Mouse (Mus musculus) limb, embryonic 13.5 days (tissue): Measurements from ENCODE around the gene Gm20388. TPM values are rescaled to one million over a fixed set of nuclear protein-coding genes. Genes with fewer than 3 reads are reported as not detected.
A peak's percentile ranks its signal among the peaks of the same experiment; 100 is the strongest.

Source experiments
- ATAC-seq: fragments of 200-750 bp; cut with Nextera tagmentation; 2 replicates; pipeline ENCODE4 v1.8.0; 2017; ENCODE audit warnings: low read depth, moderate number of reproducible peaks, moderate TSS enrichment; ENCODE audit not compliant: low FRiP score
- H3K27ac ChIP-seq: fragments of 300-500 bp; sonication (generic); 2 replicates; pipeline ENCODE4 v1.5.1; 2015; ENCODE audit warnings: inconsistent platforms, mild to moderate bottlenecking, moderate library complexity
- H3K27me3 ChIP-seq: fragments of 300-500 bp; sonication (generic); 2 replicates; pipeline ENCODE4 v1.6.1; 2015; ENCODE audit warnings: mild to moderate bottlenecking, inconsistent platforms
- H3K36me3 ChIP-seq: fragments of 300-500 bp; sonication (generic); 2 replicates; pipeline ENCODE4 v1.6.1; 2015; ENCODE audit warnings: inconsistent platforms, mild to moderate bottlenecking, moderate library complexity
- H3K4me1 ChIP-seq: fragments of 300-500 bp; sonication (generic); 2 replicates; pipeline ENCODE4 v1.6.1; 2015; ENCODE audit warnings: inconsistent platforms
- H3K4me2 ChIP-seq: fragments of 300-500 bp; sonication (generic); replicated peaks from 2 replicates; pipeline ENCODE4 v1.6.1; 2015; ENCODE audit warnings: inconsistent platforms, mild to moderate bottlenecking, moderate library complexity
- H3K4me3 ChIP-seq: fragments of 300-500 bp; sonication (generic); 2 replicates; pipeline ENCODE4 v1.5.1; 2015; ENCODE audit warnings: moderate library complexity, mild to moderate bottlenecking, inconsistent platforms
- H3K9ac ChIP-seq: fragments of 300-500 bp; sonication (generic); 2 replicates; pipeline ENCODE4 v1.6.1; 2015; ENCODE audit warnings: mild to moderate bottlenecking, inconsistent platforms
- H3K9me3 ChIP-seq: fragments of 300-500 bp; sonication (generic); 2 replicates; pipeline ENCODE4 v1.6.1; 2016; ENCODE audit warnings: inconsistent platforms
- WGBS: fragments of 180-500 bp; shearing (Covaris S2); methylation state at CpG from one replicate; pipeline ENCODE4 v1.1.7; 2015; 5-methylcytosine and 5-hydroxymethylcytosine counted together
- polyA plus RNA-seq: library from polyadenylated mRNA; unstranded; fragments of >200 nt; fragmentation: Nextera tagmentation; extraction: Ambion mirVana; gene quantifications from 2 replicates; pipeline ENCODE4 v1.2.1, GENCODE M21; 2015

The Gm20388 gene
- polyA plus RNA-seq, 1 experiment from 2014 or later = 7.1 TPM

- H3K9me3 ChIP-seq = no peaks in the 10 kb centered on the region
- H3K4me2 ChIP-seq = no peak overlapping the region
- no peak overlapping the region for H3K4me3 ChIP-seq
- H3K27ac ChIP-seq = no peak overlapping the region
- no peak overlapping the region for H3K9ac ChIP-seq
- WGBS = 28% methylated on average over 4 of the region's 4 CpGs
- peaks cover 92% of the 10 kb centered on the region for H3K27me3 ChIP-seq
- no peak for ATAC-seq
- H3K36me3 ChIP-seq = no peaks in the 10 kb centered on the region
- H3K4me1 ChIP-seq = no peaks in the 10 kb centered on the region; the same call in 1 of the 2 replicates
These were observed 922.6 kb downstream of the Gm20388 start for GRCm38 (mm10) chr8:120833196-120833595.

DNA sequence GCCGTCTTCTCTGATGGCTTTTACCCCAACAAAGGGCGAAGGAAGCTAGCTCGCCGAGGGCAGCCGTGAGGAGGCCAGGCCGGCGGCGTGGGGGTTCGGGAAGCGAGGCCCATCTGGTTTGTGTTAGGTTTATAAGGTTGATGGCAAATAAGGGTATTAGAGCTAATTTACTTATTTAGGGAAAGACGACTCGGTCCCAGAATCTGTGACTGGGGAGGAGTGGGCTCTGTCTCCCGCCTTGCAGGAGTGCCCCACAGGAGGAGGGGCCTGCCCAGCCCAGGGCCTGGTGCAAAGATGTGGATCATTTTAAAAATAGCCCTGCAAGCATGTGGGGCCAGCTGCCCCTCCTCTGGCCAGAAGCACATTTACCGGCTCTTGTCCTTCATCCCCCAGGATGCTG is 928.4 kb downstream of the Gm20388 start:
- 17% methylated on average over 14 of the region's 14 CpGs for WGBS
- Histone ChIP-seq H3K9me3 (no peaks in the 10 kb centered on the region), H3K36me3 (no peaks in the 10 kb centered on the region), H3K4me1 (peaks cover 12% of the 10 kb centered on the region), H3K4me3 (no peak overlapping the region), H3K27me3 (peaks cover 78% of the 10 kb centered on the region), H3K9ac (no peak overlapping the region; the same call in 1 of the 2 replicates), H3K27ac (no peak overlapping the region), H3K4me2 (0 out of 2 replicates have a peak overlapping the region, but pooled peaks have one; percentile 4)
- ATAC-seq = no peak

- no peaks in the 10 kb centered on the region for H3K36me3 ChIP-seq
- no peaks in the 10 kb centered on the region for H3K9me3 ChIP-seq
- no peak overlapping the region for H3K9ac ChIP-seq
- ATAC-seq = no peak
- no peak overlapping the region for H3K27ac ChIP-seq
- H3K4me2 ChIP-seq = no peak overlapping the region
- peaks cover 53% of the 10 kb centered on the region for H3K27me3 ChIP-seq
- peaks cover 31% of the 10 kb centered on the region for H3K4me1 ChIP-seq
- H3K4me3 ChIP-seq = no peak overlapping the region
- WGBS = 30% methylated on average over 7 of the region's 7 CpGs
These were observed 932.4 kb downstream of the Gm20388 start for GRCm38 (mm10) chr8:120843084-120843483.

DNA sequence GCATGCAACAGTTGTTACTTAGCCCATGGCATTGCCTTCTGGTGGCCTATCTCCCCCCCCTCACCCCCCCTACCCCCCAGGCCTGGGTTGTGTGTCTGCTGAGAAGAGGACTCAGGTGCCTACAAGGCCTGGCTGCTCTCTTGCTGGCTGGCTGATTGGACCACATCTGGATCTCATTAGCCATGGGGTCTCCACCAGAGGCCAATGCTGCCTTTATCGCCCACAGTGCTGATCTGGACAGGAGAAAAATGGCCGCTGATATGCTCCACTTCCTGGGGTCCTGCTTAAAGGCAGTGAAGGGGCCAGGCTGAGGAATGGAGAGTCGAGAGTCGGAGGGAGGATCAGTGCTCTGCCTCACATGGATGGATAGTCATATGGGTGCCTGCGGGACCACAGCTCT is 935.4 kb downstream of the Gm20388 start:
- H3K9me3 ChIP-seq = no peaks in the 10 kb centered on the region
- no peaks in the 10 kb centered on the region for H3K36me3 ChIP-seq
- 13% methylated on average over 5 of the region's 5 CpGs for WGBS
- no peak for ATAC-seq
- peaks cover 44% of the 10 kb centered on the region for H3K27me3 ChIP-seq
- H3K4me3 ChIP-seq = no peak overlapping the region
- H3K27ac ChIP-seq = no peak overlapping the region
- no peak overlapping the region for H3K9ac ChIP-seq
- H3K4me2 ChIP-seq = no peak overlapping the region
- peaks cover 20% of the 10 kb centered on the region for H3K4me1 ChIP-seq

DNA sequence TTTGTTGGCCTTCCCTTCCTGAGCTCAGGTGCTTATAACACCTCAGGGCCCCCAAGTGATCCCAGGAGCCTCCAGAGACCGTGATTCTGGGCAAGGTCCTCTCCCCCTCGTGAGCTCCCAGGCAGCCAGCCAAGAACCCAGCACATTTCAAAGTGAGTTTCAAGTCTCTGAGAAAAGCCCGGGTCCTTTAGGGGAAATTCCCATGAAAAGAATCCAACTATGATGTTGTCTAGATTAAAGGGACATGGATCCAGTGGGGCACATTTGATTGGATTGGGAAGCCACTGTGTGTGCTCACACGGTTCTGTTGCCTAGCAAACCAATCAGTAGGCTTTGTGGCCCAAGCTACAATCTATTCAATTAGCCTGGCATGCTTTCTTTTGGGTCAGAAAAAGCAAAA is 936.6 kb downstream of the Gm20388 start:
- Histone ChIP-seq H3K4me2 (no peak overlapping the region), H3K9ac (no peak overlapping the region), H3K27me3 (peaks cover 38% of the 10 kb centered on the region), H3K4me1 (peaks cover 20% of the 10 kb centered on the region), H3K27ac (no peak overlapping the region), H3K36me3 (no peaks in the 10 kb centered on the region), H3K9me3 (no peaks in the 10 kb centered on the region), H3K4me3 (no peak overlapping the region)
- WGBS = 6% methylated on average over 4 of the region's 4 CpGs
- ATAC-seq = no peak

DNA sequence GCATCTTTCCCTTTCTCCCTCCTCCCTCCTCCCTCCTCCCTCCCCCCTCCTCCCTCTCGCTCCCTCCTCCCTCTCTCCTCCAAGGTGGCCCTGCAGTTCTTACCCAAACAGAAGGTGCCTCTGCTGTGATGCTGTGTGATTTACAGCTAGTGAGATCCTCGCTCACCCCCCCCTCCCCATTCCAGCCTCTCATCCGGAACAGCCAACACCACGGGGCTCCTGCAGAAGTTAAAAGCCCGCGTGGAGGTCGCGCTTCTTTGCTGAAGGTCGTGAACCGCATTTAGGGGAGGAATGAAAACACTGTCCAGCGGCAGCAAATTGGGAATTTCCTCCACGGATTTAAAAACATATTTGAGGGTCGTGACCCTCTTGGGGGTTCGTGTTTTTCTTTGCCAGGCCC is 937.1 kb downstream of the Gm20388 start:
- H3K4me2 ChIP-seq = peak overlapping the region; percentile 38
- H3K36me3 ChIP-seq = no peaks in the 10 kb centered on the region
- no peak overlapping the region for H3K27ac ChIP-seq
- peaks cover 33% of the 10 kb centered on the region for H3K27me3 ChIP-seq
- WGBS = 5% methylated on average over 13 of the region's 14 CpGs
- H3K9me3 ChIP-seq = no peaks in the 10 kb centered on the region
- no peak overlapping the region for H3K4me3 ChIP-seq
- H3K4me1 ChIP-seq = peaks cover 20% of the 10 kb centered on the region
- H3K9ac ChIP-seq = no peak overlapping the region
- ATAC-seq = no peak

- peaks cover 32% of the 10 kb centered on the region for H3K27me3 ChIP-seq
- peaks cover 20% of the 10 kb centered on the region for H3K4me1 ChIP-seq
- H3K27ac ChIP-seq = no peak overlapping the region
- WGBS = 58% methylated on average over 4 of the region's 4 CpGs
- no peak for ATAC-seq
- no peak overlapping the region for H3K4me2 ChIP-seq
- no peaks in the 10 kb centered on the region for H3K9me3 ChIP-seq
- H3K9ac ChIP-seq = no peak overlapping the region
- no peaks in the 10 kb centered on the region for H3K36me3 ChIP-seq
- no peak overlapping the region for H3K4me3 ChIP-seq
These were observed 937.8 kb downstream of the Gm20388 start for GRCm38 (mm10) chr8:120848434-120848833.

DNA sequence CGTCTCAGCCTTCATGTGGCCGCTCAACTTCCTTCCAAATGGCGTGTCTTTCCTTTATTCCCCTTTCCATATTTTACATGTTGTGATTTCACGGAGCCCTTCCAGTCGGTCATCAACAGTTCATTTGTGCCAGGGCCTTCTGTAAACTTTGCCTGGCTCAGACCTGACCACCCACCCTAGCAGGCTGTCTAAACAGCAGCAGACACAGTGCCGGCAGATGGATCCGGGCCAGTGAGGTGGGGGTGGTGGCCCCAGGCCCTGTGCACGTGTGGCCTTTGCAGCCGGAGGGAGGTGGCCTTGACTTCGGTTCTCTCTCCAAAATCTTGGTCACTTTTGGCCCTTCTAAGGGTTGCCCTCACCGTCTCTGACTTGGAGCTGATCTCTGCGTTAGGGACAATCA is 940.8 kb downstream of the Gm20388 start:
- no peak overlapping the region for H3K4me3 ChIP-seq
- H3K9me3 ChIP-seq = no peaks in the 10 kb centered on the region
- H3K36me3 ChIP-seq = no peaks in the 10 kb centered on the region
- H3K4me2 ChIP-seq = no peak overlapping the region
- H3K4me1 ChIP-seq = peaks cover 12% of the 10 kb centered on the region
- peaks cover 30% of the 10 kb centered on the region for H3K27me3 ChIP-seq
- WGBS = 77% methylated on average over 12 of the region's 12 CpGs
- no peak overlapping the region for H3K9ac ChIP-seq
- H3K27ac ChIP-seq = no peak overlapping the region
- no peak for ATAC-seq

GRCm38 (mm10) chr8:120859881-120860280 is 949.2 kb downstream of the Gm20388 start:
- Histone ChIP-seq H3K4me2 (no peak overlapping the region), H3K36me3 (no peaks in the 10 kb centered on the region), H3K9ac (peak overlapping the region; percentile 19; the same call in 1 of the 2 replicates), H3K4me1 (peaks cover 8% of the 10 kb centered on the region; the same call in 1 of the 2 replicates), H3K27ac (no peak overlapping the region), H3K9me3 (no peaks in the 10 kb centered on the region), H3K27me3 (peaks cover 18% of the 10 kb centered on the region), H3K4me3 (no peak overlapping the region)
- WGBS = 75% methylated on average over 14 of the region's 14 CpGs
- no peak for ATAC-seq

DNA sequence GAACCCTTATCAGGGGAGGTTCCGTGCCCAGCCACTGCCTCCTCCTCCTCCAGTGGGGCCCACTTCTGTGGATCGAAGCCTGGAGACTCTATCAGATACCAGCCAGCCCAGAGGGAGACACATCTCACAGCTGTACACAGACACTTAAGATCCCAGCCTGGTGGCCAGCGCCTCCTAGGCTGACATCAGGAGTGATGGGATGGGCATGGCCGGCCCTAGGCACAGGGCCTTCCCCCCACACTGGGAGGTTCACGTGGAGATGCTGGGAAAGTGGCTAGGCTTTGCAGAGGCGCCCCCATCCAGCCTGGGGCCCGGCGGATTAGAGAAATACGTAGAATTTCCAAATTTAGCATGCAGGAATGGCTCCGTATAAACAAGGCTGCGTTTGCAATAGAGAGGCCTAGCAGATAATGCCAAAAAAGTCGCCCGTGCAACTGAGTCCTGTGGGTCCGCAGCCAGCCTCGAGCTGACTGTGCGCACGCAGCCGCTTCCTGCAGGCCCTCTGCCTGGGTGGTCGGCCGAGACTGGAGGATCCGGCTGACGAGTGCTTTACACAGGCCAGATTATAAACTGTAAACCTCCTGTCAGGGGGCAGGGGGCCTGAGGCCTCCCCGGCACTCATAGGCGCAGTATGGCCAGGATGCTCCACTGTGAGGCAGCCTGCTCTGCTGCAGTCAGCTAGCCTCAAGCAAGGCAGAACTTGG is 949.9 kb downstream of the Gm20388 start:
- Histone ChIP-seq H3K9ac (0 out of 2 replicates have a peak overlapping the region, but pooled peaks have one; percentile 5), H3K4me1 (peaks cover 8% of the 10 kb centered on the region; the same call in 1 of the 2 replicates), H3K9me3 (no peaks in the 10 kb centered on the region), H3K4me3 (no peak overlapping the region), H3K27me3 (peaks cover 25% of the 10 kb centered on the region), H3K36me3 (no peaks in the 10 kb centered on the region), H3K4me2 (no peak overlapping the region), H3K27ac (no peak overlapping the region)
- ATAC-seq = no peak
- 39% methylated on average over 24 of the region's 24 CpGs for WGBS

DNA sequence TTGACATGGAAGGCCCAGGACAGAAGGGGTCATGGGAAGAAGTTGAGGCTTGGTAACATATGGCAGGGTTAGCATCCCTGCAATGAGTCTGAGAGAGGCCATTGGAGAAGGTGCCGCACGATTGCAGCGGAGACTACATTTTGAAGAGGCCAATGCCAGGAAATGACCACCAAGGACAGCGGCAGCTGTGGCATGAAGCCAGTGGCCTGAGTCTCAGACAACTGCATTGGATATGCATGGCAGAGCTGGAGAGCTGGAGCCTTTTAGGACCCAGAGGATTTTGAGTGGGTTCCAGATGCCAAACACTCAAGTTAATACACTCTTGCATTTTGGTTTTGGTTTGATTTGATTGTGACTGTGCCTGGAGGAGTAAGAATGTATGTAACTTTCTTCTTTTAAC is 953.0 kb downstream of the Gm20388 start:
- Histone ChIP-seq H3K36me3 (no peaks in the 10 kb centered on the region), H3K4me1 (peaks cover 8% of the 10 kb centered on the region; the same call in 1 of the 2 replicates), H3K4me3 (no peak overlapping the region), H3K27me3 (peaks cover 23% of the 10 kb centered on the region), H3K9ac (no peak overlapping the region), H3K9me3 (no peaks in the 10 kb centered on the region), H3K4me2 (no peak overlapping the region), H3K27ac (no peak overlapping the region)
- WGBS = 87% methylated on average over 4 of the region's 4 CpGs
- no peak for ATAC-seq

GRCm38 (mm10) chr8:120867386-120867785 is 956.7 kb downstream of the Gm20388 start:
- no peak for ATAC-seq
- no peaks in the 10 kb centered on the region for H3K4me1 ChIP-seq
- H3K27me3 ChIP-seq = peaks cover 23% of the 10 kb centered on the region
- no peak overlapping the region for H3K9ac ChIP-seq
- H3K27ac ChIP-seq = no peak overlapping the region
- H3K9me3 ChIP-seq = no peaks in the 10 kb centered on the region
- 43% methylated on average over 6 of the region's 6 CpGs for WGBS
- H3K36me3 ChIP-seq = no peaks in the 10 kb centered on the region
- no peak overlapping the region for H3K4me3 ChIP-seq
- H3K4me2 ChIP-seq = no peak overlapping the region

GRCm38 (mm10) chr8:120872661-120873060 is 962.0 kb downstream of the Gm20388 start:
- WGBS = 75% methylated on average over 6 of the region's 6 CpGs
- Histone ChIP-seq H3K9ac (no peak overlapping the region), H3K4me1 (no peaks in the 10 kb centered on the region), H3K4me3 (no peak overlapping the region), H3K27ac (no peak overlapping the region), H3K27me3 (peaks cover 51% of the 10 kb centered on the region), H3K4me2 (no peak overlapping the region), H3K36me3 (no peaks in the 10 kb centered on the region), H3K9me3 (no peaks in the 10 kb centered on the region)
- no peak for ATAC-seq
